Mouse (Mus musculus) neural tube, postnatal 0 days (tissue): ENCODE measurements around the gene Adamtsl1. TPM values are rescaled to one million over a fixed set of nuclear protein-coding genes. Genes with fewer than 3 reads are reported as not detected.

Source experiments
- polyA plus RNA-seq: library from polyadenylated mRNA; unstranded; fragments of >200 nt; fragmentation: Nextera tagmentation; extraction: Ambion mirVana; gene quantifications from 2 replicates; pipeline ENCODE4 v1.2.1, GENCODE M21; 2015

Adamtsl1 gene
- 8.6 and 10.2 TPM in 2 replicates for polyA plus RNA-seq

DNA sequence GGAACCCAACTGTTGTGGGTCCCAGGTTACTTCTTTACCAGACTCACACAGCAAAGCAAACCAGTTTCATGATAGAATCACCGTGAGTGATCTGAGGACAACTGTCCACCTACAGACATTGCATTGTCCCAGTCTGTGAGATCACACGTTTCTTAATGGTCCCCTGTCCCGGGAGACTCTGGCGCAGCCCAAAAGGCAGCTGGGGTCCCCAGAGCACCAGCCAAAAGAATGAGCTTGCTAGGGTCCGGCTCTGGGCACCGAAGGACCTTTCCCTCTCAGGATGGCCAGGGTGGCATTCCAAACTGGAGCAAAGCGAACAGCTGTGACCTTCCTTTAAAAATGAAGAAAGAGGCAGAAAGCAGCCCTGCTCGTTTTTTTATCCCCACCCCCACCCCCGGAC lies at the start of gene Adamtsl1:
Adamtsl1 (plus strand) TSS at position 381 of the 400 bp plus-strand sequence.

